Mouse (Mus musculus): Measurements from ENCODE around the gene Mrc2.

DNA sequence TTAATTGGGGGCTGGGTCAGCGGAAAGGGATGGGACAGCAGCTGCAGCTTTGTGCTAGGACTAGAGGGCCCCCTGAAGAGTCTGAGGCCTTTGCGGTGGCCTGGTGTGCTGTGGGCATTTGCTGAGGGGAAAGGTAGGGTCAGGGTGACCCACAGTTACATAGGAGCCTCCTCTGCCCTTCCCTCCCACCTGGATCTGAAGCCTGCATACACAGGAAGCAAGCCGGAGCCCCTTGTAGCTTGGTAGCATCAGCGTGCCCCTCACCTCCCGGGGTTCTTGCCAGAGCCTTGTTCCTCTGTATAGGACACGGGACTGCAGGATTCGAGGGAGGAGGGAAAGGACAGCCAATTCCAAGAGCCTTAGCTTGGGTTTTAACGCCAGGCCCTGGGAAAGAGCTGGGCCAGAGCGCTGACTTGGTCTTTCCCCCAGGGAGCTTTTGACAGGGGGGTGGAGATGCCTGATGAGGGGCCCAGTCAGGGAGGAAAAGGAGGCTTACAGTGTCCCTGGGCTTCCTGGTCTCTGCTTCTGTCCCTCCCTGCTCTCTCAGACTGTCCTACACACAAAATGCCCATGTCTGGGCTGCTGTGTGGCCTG, 1.6 kb downstream of the Mrc2 start:
- TF ChIP-seq POLR2A (IDR thresholded peaks at IDR 0.05; ENCODE audit: low read depth, low read length) = no peak
- TF ChIP-seq CTCF (conservative IDR thresholded peaks at IDR 0.05; ENCODE audit: insufficient read depth, insufficient read length, low read depth, low read length) = no peak
